Mouse (Mus musculus) liver, adult 2 months (tissue): ENCODE measurements around the gene Atp6v0d1. TPM values are rescaled to one million over a fixed set of nuclear protein-coding genes. Genes with fewer than 3 reads are reported as not detected.

Experiments used
- DNase-seq: peaks from one replicate; pipeline ENCODE4 v3.0.0-alpha.2; 2011; ENCODE audit warnings: low read depth, low spot score; ENCODE audit errors: extremely low read depth
- H3K27ac ChIP-seq: fragments of 200-500 bp; replicated peaks from 2 replicates; pipeline ENCODE4 v1.5.1; 2012; ENCODE audit warnings: low read depth, mild to moderate bottlenecking, control low read depth, inconsistent platforms, low read length; ENCODE audit not compliant: insufficient read depth
- H3K27me3 ChIP-seq: fragments of 200-500 bp; 2 replicates; pipeline ENCODE4 v1.6.1; 2012; ENCODE audit warnings: mild to moderate bottlenecking, moderate library complexity, low read length, inconsistent platforms; ENCODE audit not compliant: control insufficient read depth, insufficient read depth
- H3K36me3 ChIP-seq: fragments of 200-500 bp; 2 replicates; pipeline ENCODE4 v1.6.1; 2012; ENCODE audit warnings: low read length, inconsistent platforms; ENCODE audit not compliant: control insufficient read depth, insufficient read depth
- H3K4me1 ChIP-seq: fragments of 200-500 bp; 2 replicates; pipeline ENCODE4 v1.6.1; 2011; ENCODE audit warnings: low read length; ENCODE audit not compliant: control insufficient read depth, insufficient read depth
- H3K4me3 ChIP-seq: fragments of 200-500 bp; 2 replicates; pipeline ENCODE4 v1.5.1; 2011; ENCODE audit warnings: low read depth, mild to moderate bottlenecking, control low read depth, low read length, moderate library complexity; ENCODE audit not compliant: insufficient read depth
- H3K79me2 ChIP-seq: fragments of 200-500 bp; 2 replicates; pipeline ENCODE4 v1.6.1; 2012; ENCODE audit warnings: inconsistent platforms, mild to moderate bottlenecking, low read length, moderate library complexity; ENCODE audit not compliant: control insufficient read depth, insufficient read depth
- H3K9ac ChIP-seq: fragments of 200-500 bp; 2 replicates; pipeline ENCODE4 v1.6.1; 2012; ENCODE audit warnings: low read depth, mild to moderate bottlenecking, control low read depth, inconsistent platforms, low read length
- CTCF ChIP-seq: fragments of 200-500 bp; IDR thresholded peaks from 2 replicates; pipeline ENCODE4 v1.5.1; 2011; ENCODE audit warnings: low read depth, low read length, control low read depth
- POLR2A ChIP-seq: fragments of 200-500 bp; IDR thresholded peaks from 2 replicates; pipeline ENCODE4 v1.6.1; 2011; ENCODE audit warnings: low read length, control low read depth; ENCODE audit not compliant: insufficient read depth; ENCODE audit errors: extremely low read depth
- WGBS: fragments of 180-500 bp; shearing (Covaris S2); methylation state at CpG from one replicate; pipeline ENCODE4 v1.1.7; 2018; 5-methylcytosine and 5-hydroxymethylcytosine counted together
- polyA plus RNA-seq: library from polyadenylated mRNA; depleted of rRNA; stranded (reverse); fragments of >200 nt; gene quantifications from 2 replicates; pipeline ENCODE4 v1.2.3, GENCODE M21; 2012
- total RNA-seq: library from RNA; depleted of rRNA; stranded (reverse); fragments of >200 nt; gene quantifications from 2 replicates; pipeline ENCODE4 v1.2.3, GENCODE M21; 2014

The Atp6v0d1 gene
- total and polyA plus RNA-seq, 2 experiments = 63.5 to 82.0 TPM

DNA sequence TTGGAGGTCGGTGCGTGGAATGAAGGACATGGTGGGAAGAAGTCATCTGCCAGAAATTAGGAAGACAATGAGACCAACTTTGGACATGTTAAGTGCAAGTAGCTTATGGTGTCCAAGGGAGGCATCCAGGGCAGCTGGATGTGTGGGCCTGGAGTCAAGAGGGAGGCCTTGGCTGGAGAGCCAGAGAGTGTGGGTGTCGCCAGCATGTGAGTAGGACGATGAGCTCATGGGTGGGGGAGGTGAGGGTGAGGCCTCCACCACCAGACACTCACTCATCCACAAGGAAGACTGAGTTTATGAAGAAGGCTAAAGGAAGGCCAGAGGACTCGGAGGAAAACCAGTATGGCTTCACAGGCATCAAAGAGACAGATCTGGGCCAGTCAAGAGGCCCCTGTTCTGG, 51.2 kb downstream of the Atp6v0d1 start:
- Histone ChIP-seq H3K27me3 (no peaks in the 10 kb centered on the region), H3K36me3 (no peaks in the 10 kb centered on the region), H3K27ac (no peak overlapping the region), H3K4me1 (peaks cover 6% of the 10 kb centered on the region), H3K79me2 (no peaks in the 10 kb centered on the region), H3K9ac (no peak overlapping the region), H3K4me3 (no peak overlapping the region)
- no peak for TF ChIP-seq POLR2A
- no peak for TF ChIP-seq CTCF
- DNase-seq = no peak
- whole genome bisulfite sequencing = 84% methylated on average over 5 of the region's 5 CpGs

DNA sequence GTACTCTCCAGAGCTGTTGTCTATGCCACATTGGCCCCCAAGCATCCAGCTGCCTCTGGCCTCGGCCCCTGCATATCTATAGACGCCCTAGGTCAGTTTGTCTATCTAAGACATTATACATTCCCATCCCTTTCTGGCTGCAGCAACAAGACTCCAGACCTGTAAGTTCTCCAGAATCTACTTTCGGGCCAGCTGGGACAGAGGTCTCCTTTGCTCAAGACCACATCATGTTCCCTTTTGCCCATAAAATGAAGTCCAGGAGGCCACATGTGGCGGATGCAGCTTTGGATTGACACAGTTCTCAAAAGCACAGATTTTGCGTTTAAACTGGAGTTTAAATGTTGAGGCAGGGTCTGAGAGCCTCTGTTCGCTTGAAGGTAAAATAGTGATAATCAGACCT, 51.7 kb downstream of the Atp6v0d1 start:
- TF ChIP-seq CTCF (no peak), POLR2A (no peak)
- Histone ChIP-seq H3K36me3 (no peaks in the 10 kb centered on the region), H3K27ac (no peak overlapping the region), H3K9ac (no peak overlapping the region), H3K4me3 (no peak overlapping the region), H3K27me3 (no peaks in the 10 kb centered on the region), H3K79me2 (no peaks in the 10 kb centered on the region), H3K4me1 (peaks cover 6% of the 10 kb centered on the region)
- DNase-seq = no peak
- 92% methylated on average over 6 of the region's 6 CpGs for WGBS

DNA sequence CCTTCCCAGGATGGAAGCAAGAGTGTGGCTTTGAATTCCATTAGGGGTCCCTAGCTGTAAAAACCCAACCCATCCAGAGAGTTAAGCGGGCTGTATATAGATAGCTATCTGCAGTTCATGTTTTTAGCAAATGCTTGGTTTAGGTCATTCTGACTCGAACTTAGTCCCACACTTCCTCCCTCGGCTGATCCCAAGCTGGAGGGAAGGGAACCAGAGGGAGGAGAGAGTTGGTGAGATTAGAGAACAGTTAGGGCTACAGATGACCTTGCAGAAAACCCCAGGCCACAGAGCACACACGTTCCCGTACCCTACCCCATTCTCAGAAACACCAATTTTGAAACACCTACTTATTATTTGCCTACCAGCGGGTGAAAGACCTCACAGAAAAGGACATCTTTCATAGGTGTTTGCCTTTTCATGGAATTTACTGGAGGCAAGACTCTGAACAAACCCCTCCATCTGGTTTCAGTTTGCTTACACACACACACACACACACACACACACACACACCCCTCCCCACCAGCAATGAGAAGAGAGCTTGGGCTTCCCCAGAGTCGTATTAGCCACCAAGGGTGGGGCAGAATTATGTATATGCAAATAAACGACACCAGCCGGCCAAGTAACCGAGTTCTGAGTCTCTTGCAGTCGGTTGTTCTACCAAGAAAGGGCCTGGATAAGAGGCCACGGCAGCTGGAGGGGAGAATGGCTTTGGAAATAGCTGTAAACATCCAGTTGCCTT, 55.7 kb downstream of the Atp6v0d1 start:
- Histone ChIP-seq H3K9ac (no peak overlapping the region), H3K27ac (no peak overlapping the region), H3K36me3 (no peaks in the 10 kb centered on the region), H3K27me3 (no peaks in the 10 kb centered on the region), H3K4me1 (no peaks in the 10 kb centered on the region), H3K4me3 (no peak overlapping the region), H3K79me2 (no peaks in the 10 kb centered on the region)
- DNase-seq = no peak
- TF ChIP-seq CTCF = no peak
- TF ChIP-seq POLR2A = no peak
- 40% methylated on average over 12 of the region's 12 CpGs for whole genome bisulfite sequencing

DNA sequence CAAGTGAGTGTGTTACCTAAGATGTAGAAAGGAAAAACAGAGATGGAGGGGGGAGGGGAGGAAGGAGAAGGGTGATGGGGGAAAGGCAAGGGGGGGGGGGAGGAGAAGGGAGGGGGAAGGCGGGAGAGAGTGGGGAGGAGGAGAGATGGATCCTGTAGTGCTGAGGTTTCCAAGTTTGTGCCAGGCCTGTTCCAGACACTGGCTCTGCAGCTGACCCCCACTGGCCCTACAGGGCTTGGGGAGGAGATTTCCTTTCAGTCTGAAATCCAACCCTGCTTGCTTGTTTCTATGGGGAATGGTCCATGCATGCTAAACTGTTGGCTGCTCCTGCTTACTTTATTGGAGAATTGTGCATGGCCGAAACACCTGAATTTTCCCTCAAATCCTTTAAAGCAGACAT, 57.1 kb downstream of the Atp6v0d1 start:
- TF ChIP-seq POLR2A (no peak), CTCF (no peak)
- WGBS = 82% methylated on average over 2 of the region's 2 CpGs
- Histone ChIP-seq H3K9ac (no peak overlapping the region), H3K27me3 (no peaks in the 10 kb centered on the region), H3K79me2 (no peaks in the 10 kb centered on the region), H3K4me3 (no peak overlapping the region), H3K4me1 (no peaks in the 10 kb centered on the region), H3K27ac (no peak overlapping the region), H3K36me3 (no peaks in the 10 kb centered on the region)
- DNase-seq = no peak

DNA sequence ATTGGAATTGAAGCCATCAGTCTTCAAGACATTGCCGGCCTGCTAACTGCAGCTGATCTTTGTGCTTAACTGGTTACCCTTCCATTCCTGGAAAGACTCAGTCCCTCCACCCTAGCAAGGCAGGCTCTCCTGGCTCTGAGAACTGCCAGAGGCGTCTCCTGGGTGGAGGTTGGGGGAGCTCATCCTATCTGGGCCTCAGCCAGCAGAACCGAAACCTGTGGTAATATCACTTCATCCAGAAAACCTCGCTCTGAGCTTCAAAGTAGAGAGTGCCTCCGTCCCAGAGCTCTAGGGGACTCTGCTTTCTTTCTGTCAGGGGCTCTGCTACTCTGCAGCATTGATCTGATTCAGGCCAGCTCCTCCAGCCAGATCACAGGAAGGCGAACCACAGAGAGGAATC, 58.9 kb downstream of the Atp6v0d1 start:
- WGBS = 74% methylated on average over 6 of the region's 6 CpGs
- Histone ChIP-seq H3K4me1 (no peaks in the 10 kb centered on the region), H3K79me2 (no peaks in the 10 kb centered on the region), H3K36me3 (no peaks in the 10 kb centered on the region), H3K9ac (no peak overlapping the region), H3K27ac (no peak overlapping the region), H3K27me3 (no peaks in the 10 kb centered on the region), H3K4me3 (no peak overlapping the region)
- no peak for DNase-seq
- TF ChIP-seq POLR2A (no peak), CTCF (no peak)

DNA sequence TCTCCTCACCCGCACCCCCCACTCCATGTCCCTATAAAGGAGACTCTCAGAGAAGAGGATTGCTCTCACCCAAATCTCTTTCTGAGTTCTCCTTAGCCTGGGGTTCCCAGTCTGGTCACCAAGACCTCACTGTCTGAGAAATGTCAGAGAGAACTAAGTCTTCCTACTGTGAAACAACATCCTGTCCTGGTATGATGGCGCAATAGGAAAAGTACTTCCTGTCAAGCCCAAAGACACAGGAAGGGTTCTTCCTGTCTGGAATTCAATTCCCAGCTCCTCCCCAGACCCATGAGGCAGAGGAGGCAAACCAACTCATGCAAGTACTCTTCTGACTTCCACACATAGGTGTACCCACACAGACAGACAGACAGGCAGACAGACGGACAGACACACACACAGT, 61.2 kb downstream of the Atp6v0d1 start:
- no peak overlapping the region for H3K9ac ChIP-seq
- WGBS = 80% methylated on average over 3 of the region's 3 CpGs
- peak; percentile 29 for DNase-seq
- TF ChIP-seq POLR2A = no peak
- no peak for TF ChIP-seq CTCF
- no peaks in the 10 kb centered on the region for H3K79me2 ChIP-seq
- no peaks in the 10 kb centered on the region for H3K4me1 ChIP-seq
- no peak overlapping the region; the same call in 1 of the 2 replicates for H3K4me3 ChIP-seq
- peak overlapping the region; percentile 65 for H3K27ac ChIP-seq
- no peaks in the 10 kb centered on the region for H3K27me3 ChIP-seq
- H3K36me3 ChIP-seq = no peaks in the 10 kb centered on the region
